Mouse (Mus musculus): ENCODE results near the gene Cdk14. TPM values are rescaled to one million over a fixed set of nuclear protein-coding genes. Genes with fewer than 3 reads are reported as not detected.
A peak's percentile ranks its signal among the peaks of the same experiment; 100 is the strongest.

Cdk14 gene
- polyA plus RNA-seq, 1 experiment from 2014 or later = 19.7 TPM

DNA sequence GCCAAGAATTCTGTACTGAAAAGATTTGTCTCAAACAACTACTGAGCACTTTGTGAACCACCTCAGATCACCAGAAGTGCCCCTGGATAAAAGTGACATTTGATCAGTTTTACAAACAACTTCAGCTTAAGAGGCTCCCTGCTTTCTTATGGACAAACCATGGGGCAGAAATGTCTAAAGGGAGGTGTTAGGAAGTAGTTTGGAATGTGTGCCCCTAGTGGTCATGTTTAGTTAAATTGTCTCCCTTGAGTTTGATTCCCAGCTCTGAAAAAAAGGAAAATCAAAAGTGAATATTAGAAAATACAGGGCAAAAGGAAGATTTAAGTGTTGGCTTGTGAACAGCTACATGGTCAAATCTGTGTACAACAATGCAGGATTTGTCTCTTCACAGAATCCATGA is 123.3 kb downstream of the Cdk14 start:
- peak; percentile 33; the same call in 1 of the 2 replicates for ATAC-seq
- no peaks in the 10 kb centered on the region for H3K27me3 ChIP-seq (replicated peaks; ENCODE audit: insufficient read depth, low read length)
- H3K9ac ChIP-seq (replicated peaks; ENCODE audit: low read depth) = no peak overlapping the region
- no peaks in the 10 kb centered on the region for H3K9me3 ChIP-seq (ENCODE audit: low read length)
- H3K36me3 ChIP-seq (ENCODE audit: insufficient read depth, low read length) = no peaks in the 10 kb centered on the region
- peak; percentile 55 for DNase-seq (ENCODE audit: low spot score)
- no peak overlapping the region for H3K4me2 ChIP-seq (replicated peaks; ENCODE audit: low read depth, low read length)
- no peak for TF ChIP-seq EP300 (IDR thresholded peaks at IDR 0.05)
- TF ChIP-seq CTCF (IDR thresholded peaks at IDR 0.05) = peak; percentile 54
- H3K4me1 ChIP-seq (ENCODE audit: insufficient read depth, low read depth, low read length) = 0 out of 2 replicates have a peak, but pooled peaks cover under 1% of the 10 kb centered on the region
- H3K27ac ChIP-seq (ENCODE audit: low read length) = 0 out of 2 replicates have a peak overlapping the region, but pooled peaks have one; percentile 14
- H3K4me3 ChIP-seq (ENCODE audit: low read depth, low read length) = no peak overlapping the region

DNA sequence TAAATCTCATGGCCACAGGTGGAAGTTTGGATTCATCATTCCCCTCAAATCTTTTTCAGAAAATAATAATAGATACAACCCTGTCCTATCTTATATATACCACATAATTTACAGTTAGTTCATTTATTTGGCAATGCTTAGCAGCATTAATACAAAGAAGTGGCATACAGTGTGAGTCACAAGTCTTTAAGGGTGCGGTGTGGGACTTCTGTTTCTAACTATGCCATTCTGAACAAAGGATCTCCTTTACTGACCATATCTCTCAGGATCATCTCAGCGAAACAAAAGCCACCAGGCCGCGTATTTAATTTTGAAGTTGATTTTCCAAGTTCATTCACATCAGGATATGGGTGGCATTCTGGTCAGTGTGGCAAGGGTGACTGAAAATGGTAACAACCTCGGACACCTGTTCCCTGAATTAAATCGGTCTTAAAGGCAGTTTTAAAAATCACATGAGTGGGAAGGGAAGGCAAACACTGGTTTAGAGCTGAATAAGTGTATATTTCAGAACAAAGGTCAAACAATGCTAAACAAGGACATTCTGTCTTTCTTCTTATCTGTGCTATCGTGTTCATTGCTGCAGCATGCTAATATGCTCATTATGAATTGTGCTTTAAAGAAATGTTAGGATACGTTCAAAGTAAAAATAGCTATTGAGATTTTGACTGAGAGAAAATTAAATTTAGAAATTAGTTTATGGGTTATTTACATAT is 127.1 kb downstream of the Cdk14 start:
- H3K4me2 ChIP-seq (replicated peaks; ENCODE audit: low read depth, low read length) = no peak overlapping the region
- ATAC-seq = 0 out of 2 replicates have a peak, but pooled peaks have one; percentile 25
- WGBS = 71% methylated on average over 8 of the region's 8 CpGs
- TF ChIP-seq CTCF (IDR thresholded peaks at IDR 0.05) (no peak), EP300 (IDR thresholded peaks at IDR 0.05) (no peak)
- no peak overlapping the region for H3K27ac ChIP-seq (ENCODE audit: low read length)
- peak; percentile 39 for DNase-seq (ENCODE audit: low spot score)
- H3K9me3 ChIP-seq (ENCODE audit: low read length) = no peaks in the 10 kb centered on the region
- H3K36me3 ChIP-seq (ENCODE audit: insufficient read depth, low read length) = no peaks in the 10 kb centered on the region
- H3K27me3 ChIP-seq (replicated peaks; ENCODE audit: insufficient read depth, low read length) = no peaks in the 10 kb centered on the region
- no peaks in the 10 kb centered on the region for H3K4me1 ChIP-seq (ENCODE audit: insufficient read depth, low read depth, low read length)
- H3K4me3 ChIP-seq (ENCODE audit: low read depth, low read length) = no peak overlapping the region
- H3K9ac ChIP-seq (replicated peaks; ENCODE audit: low read depth) = no peak overlapping the region

DNA sequence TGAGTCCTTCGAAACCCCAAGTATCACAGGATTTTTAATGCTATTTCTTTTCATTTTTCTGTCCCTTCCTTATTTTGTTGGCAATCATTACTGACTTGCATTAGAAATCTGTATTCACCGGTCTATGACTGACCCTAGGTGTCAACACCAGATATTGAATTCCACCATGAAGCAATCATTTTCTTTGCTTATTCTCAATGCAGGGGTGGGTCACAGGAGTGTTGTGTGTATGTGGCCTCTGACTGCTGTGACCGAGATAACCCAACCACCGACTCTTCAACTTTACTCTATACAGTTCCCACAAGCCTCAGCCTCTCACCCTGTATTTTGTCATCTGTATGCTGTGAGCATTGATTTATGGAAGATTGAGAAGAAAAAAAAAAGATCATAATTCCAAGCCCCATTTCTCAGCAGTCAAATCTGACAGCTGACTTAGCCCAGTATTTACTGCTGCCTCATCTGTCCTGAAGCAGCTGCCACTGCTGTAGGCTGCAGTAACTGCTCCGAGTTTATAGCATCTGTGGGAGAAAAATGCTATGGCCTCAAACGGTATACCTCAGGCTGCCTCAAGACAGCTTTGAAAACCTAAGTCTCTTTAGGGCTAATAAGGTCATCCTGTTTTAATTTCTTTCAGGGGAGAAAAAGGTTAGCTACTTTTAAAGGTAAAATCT is 128.7 kb downstream of the Cdk14 start:
- H3K4me1 ChIP-seq (ENCODE audit: insufficient read depth, low read depth, low read length) = no peaks in the 10 kb centered on the region
- TF ChIP-seq CTCF (IDR thresholded peaks at IDR 0.05) (no peak), EP300 (IDR thresholded peaks at IDR 0.05) (no peak)
- no peak for DNase-seq (ENCODE audit: low spot score)
- H3K27me3 ChIP-seq (replicated peaks; ENCODE audit: insufficient read depth, low read length) = no peaks in the 10 kb centered on the region
- H3K9ac ChIP-seq (replicated peaks; ENCODE audit: low read depth) = no peak overlapping the region
- H3K36me3 ChIP-seq (ENCODE audit: insufficient read depth, low read length) = no peaks in the 10 kb centered on the region
- ATAC-seq = no peak
- H3K4me3 ChIP-seq (ENCODE audit: low read depth, low read length) = no peak overlapping the region
- H3K9me3 ChIP-seq (ENCODE audit: low read length) = no peaks in the 10 kb centered on the region
- H3K27ac ChIP-seq (ENCODE audit: low read length) = no peak overlapping the region
- no peak overlapping the region for H3K4me2 ChIP-seq (replicated peaks; ENCODE audit: low read depth, low read length)
- 64% methylated on average over 6 of the region's 6 CpGs for WGBS

GRCm38 (mm10) chr5:5290714-5291113 is 129.4 kb downstream of the Cdk14 start:
- ATAC-seq (0 out of 2 replicates have a peak, but pooled peaks have one; percentile 16), DNase-seq (ENCODE audit: low spot score) (no peak)
- Histone ChIP-seq H3K27ac (ENCODE audit: low read length) (no peak overlapping the region), H3K36me3 (ENCODE audit: insufficient read depth, low read length) (no peaks in the 10 kb centered on the region), H3K4me2 (replicated peaks; ENCODE audit: low read depth, low read length) (no peak overlapping the region), H3K4me3 (ENCODE audit: low read depth, low read length) (no peak overlapping the region), H3K9me3 (ENCODE audit: low read length) (no peaks in the 10 kb centered on the region), H3K9ac (replicated peaks; ENCODE audit: low read depth) (no peak overlapping the region), H3K27me3 (replicated peaks; ENCODE audit: insufficient read depth, low read length) (no peaks in the 10 kb centered on the region), H3K4me1 (ENCODE audit: insufficient read depth, low read depth, low read length) (no peaks in the 10 kb centered on the region)
- TF ChIP-seq EP300 (IDR thresholded peaks at IDR 0.05) (no peak), CTCF (IDR thresholded peaks at IDR 0.05) (no peak)
- 55% methylated on average over 4 of the region's 4 CpGs for WGBS

DNA sequence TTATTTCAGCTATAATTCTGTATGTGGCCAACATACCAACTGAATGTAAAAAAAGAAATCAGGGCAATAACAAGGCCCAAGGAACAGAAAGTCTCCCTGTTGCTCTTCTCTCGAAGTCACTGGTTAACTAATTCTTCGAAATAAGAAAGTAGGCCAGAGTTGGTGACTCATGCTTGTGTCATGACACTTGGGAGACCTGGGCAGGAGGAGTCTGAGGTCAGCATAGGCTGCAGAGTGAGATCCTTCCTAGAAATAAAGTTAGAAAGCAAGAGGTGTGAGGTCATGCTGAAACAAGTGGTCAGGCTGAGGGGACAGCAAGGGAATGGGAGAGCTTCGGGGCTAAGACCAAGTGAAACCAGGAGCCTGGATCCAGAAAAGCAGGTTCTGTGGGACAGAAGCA is 134.2 kb downstream of the Cdk14 start:
- DNase-seq (ENCODE audit: low spot score) = peak; percentile 82
- Histone ChIP-seq H3K9me3 (ENCODE audit: low read length) (no peaks in the 10 kb centered on the region), H3K9ac (replicated peaks; ENCODE audit: low read depth) (no peak overlapping the region), H3K4me1 (ENCODE audit: insufficient read depth, low read depth, low read length) (no peaks in the 10 kb centered on the region), H3K27me3 (replicated peaks; ENCODE audit: insufficient read depth, low read length) (no peaks in the 10 kb centered on the region), H3K36me3 (ENCODE audit: insufficient read depth, low read length) (no peaks in the 10 kb centered on the region), H3K4me2 (replicated peaks; ENCODE audit: low read depth, low read length) (no peak overlapping the region), H3K27ac (ENCODE audit: low read length) (no peak overlapping the region), H3K4me3 (ENCODE audit: low read depth, low read length) (no peak overlapping the region)
- TF ChIP-seq EP300 (IDR thresholded peaks at IDR 0.05) = peak; percentile 41; the same call in 1 of the 2 replicates
- no peak for TF ChIP-seq CTCF (IDR thresholded peaks at IDR 0.05)
- 44% methylated on average over 3 of the region's 3 CpGs for WGBS
- ATAC-seq = peak; percentile 93

GRCm38 (mm10) chr5:5284531-5284930 is 135.6 kb downstream of the Cdk14 start:
- H3K36me3 ChIP-seq (ENCODE audit: insufficient read depth, low read length) = no peaks in the 10 kb centered on the region
- H3K4me1 ChIP-seq (ENCODE audit: insufficient read depth, low read depth, low read length) = no peaks in the 10 kb centered on the region
- no peaks in the 10 kb centered on the region for H3K9me3 ChIP-seq (ENCODE audit: low read length)
- TF ChIP-seq EP300 (IDR thresholded peaks at IDR 0.05) (no peak), CTCF (IDR thresholded peaks at IDR 0.05) (no peak)
- no peak overlapping the region for H3K4me3 ChIP-seq (ENCODE audit: low read depth, low read length)
- no peaks in the 10 kb centered on the region for H3K27me3 ChIP-seq (replicated peaks; ENCODE audit: insufficient read depth, low read length)
- 80% methylated on average over 5 of the region's 5 CpGs for WGBS
- no peak overlapping the region for H3K27ac ChIP-seq (ENCODE audit: low read length)
- no peak overlapping the region for H3K4me2 ChIP-seq (replicated peaks; ENCODE audit: low read depth, low read length)
- no peak overlapping the region for H3K9ac ChIP-seq (replicated peaks; ENCODE audit: low read depth)
- DNase-seq (ENCODE audit: low spot score) = no peak
- no peak for ATAC-seq
